Mouse (Mus musculus) c-Kit-positive CD71-positive TER-119-positive erythroid progenitor cells, embryonic 14.5 days (primary cell): ENCODE results near the gene Clgn.
"Not testable (repeated sequence)": the region's sequence is repeated elsewhere in the genome, so short reads cannot be mapped to it uniquely, and the experiment has no call there.

Experiments used
- DNase-seq: peaks from one replicate; pipeline ENCODE4 v3.0.0-alpha.2; 2013; ENCODE audit warnings: low spot score

The Clgn gene

GRCm38 (mm10) chr8:83423032-83423825, 33.6 kb downstream of the Clgn start:
- peak; percentile 70 for DNase-seq

GRCm38 (mm10) chr8:83425202-83425601, 35.5 kb downstream of the Clgn start:
- DNase-seq: no peak

- DNase-seq: no peak
Observed at GRCm38 (mm10) chr8:83426104-83426759, 36.6 kb downstream of the Clgn start.

GRCm38 (mm10) chr8:83426949-83427348, 37.3 kb downstream of the Clgn start:
- no peak for DNase-seq

GRCm38 (mm10) chr8:83428621-83429020, 39.0 kb downstream of the Clgn start:
- DNase-seq: not testable (repeated sequence)

GRCm38 (mm10) chr8:83429071-83429524, 39.4 kb downstream of the Clgn start:
- DNase-seq: peak; percentile 77

- no peak for DNase-seq
Observed at GRCm38 (mm10) chr8:83437077-83437476, 47.4 kb downstream of the Clgn start.

- DNase-seq: peak; percentile 30
Observed at GRCm38 (mm10) chr8:83441656-83442242, 52.1 kb downstream of the Clgn start.

- DNase-seq: peak; percentile 98
Observed at GRCm38 (mm10) chr8:83442243-83443051, 52.8 kb downstream of the Clgn start.

- DNase-seq: no peak
Observed at GRCm38 (mm10) chr8:83443052-83443400, 53.4 kb downstream of the Clgn start.

- no peak for DNase-seq
Observed at GRCm38 (mm10) chr8:83449960-83450359, 60.3 kb downstream of the Clgn start.

- peak; percentile 53 for DNase-seq
Observed at GRCm38 (mm10) chr8:83451056-83451455, 61.4 kb downstream of the Clgn start.

GRCm38 (mm10) chr8:83457121-83457520, 67.5 kb downstream of the Clgn start:
- no peak for DNase-seq

GRCm38 (mm10) chr8:83458222-83458621, 68.6 kb downstream of the Clgn start, which contains the start of gene Scoc:
Gene Scoc, minus strand, starts transcription at chr8:83458391.
- DNase-seq: no peak

- no peak for DNase-seq
Observed at GRCm38 (mm10) chr8:83459606-83460005, 69.9 kb downstream of the Clgn start.
